Mouse (Mus musculus): ENCODE results near the gene Mki67. TPM values are rescaled to one million over a fixed set of nuclear protein-coding genes. Genes with fewer than 3 reads are reported as not detected.
A peak's percentile ranks its signal among the peaks of the same experiment; 100 is the strongest.

Mki67 gene
- polyA plus RNA-seq, 1 experiment from 2014 or later = 67.1 TPM

DNA sequence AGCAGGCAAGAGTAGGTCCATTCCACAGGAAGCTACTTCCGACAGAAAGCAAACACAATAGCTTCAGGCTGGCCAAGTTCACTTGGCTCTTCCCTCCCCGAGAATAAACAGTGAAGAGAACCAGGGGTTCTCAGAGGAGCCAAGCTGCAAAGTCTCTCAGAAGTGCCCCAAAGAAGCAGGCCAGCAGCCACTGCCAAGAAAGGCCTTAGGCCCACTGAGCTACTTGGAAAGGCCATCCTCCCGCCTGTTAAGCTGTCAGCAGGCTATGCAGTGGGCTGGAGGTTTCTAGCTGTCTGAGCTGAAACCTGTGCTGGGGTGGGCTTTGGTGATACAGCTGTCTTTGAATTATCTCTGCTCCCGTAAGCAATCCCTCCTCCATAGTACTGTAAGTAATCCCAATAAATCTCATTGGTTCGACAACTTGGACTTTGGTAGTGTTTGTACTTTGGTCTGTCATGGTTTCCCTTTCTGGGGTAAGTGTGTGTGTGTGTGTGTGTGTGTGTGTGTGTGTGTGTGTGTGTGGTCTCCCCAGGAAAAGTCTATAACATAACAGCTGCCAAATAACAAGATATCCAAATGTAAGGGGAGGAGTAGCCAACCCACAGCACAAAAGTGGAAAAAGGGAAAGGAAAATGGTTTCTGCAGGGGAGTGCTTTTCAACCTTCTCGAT is 7.6 kb upstream of the Mki67 start:
- peak; percentile 55 for ATAC-seq (ENCODE audit: low FRiP score, low TSS enrichment)

DNA sequence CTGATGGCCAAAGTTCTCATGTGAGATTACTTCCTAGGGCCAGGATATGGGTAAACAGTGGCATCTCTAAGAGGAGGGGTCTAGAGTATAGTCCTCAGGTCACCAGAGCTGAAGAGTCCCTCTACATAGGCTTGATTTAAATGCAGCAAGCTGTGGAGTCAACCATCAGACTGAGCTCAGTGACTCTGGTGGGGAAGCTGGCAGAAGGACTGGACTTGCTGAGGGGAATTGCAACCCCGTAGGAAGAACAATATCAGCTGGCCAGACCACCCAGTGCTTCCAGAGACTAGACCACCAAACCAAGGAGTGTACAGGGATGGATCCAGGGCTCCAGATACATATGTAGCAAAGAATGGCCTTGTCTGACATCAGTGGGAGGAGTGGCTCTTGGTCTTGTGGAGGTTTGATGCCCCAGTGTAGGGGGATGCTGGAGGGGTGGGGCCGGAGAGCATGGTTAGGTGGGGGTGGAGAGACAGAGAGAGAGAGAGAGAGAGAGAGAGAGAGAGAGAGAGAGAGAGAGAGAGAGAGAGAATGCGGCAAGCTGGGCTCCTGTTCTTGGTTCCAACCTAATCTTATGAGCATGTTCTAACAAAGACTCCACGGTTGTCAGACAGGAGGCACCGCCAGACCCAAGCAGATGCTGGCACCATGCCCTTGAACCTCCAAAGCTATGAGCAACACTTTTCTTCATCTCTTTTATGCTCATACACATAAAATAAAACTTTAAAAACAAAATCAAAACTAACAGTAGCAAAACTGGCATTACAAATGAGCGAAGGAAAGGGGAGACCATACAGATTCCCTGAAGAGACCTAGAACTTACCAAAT is 6.1 kb upstream of the Mki67 start:
- no peak overlapping the region for H3K4me2 ChIP-seq (replicated peaks; ENCODE audit: low read depth, low read length)
- H3K9ac ChIP-seq (ENCODE audit: low read depth, low read length) = no peak overlapping the region
- 0 out of 2 replicates have a peak, but pooled peaks cover 4% of the 10 kb centered on the region for H3K4me1 ChIP-seq (ENCODE audit: control insufficient read depth, insufficient read depth, low read length)
- no peak overlapping the region for H3K4me3 ChIP-seq (ENCODE audit: low read length)
- no peaks in the 10 kb centered on the region for H3K36me3 ChIP-seq (ENCODE audit: control insufficient read depth, insufficient read depth, low read length)
- no peak overlapping the region for H3K27ac ChIP-seq (ENCODE audit: low read depth, low read length)
- no peaks in the 10 kb centered on the region for H3K27me3 ChIP-seq (ENCODE audit: control insufficient read depth, insufficient read depth, low read length)
- ATAC-seq (ENCODE audit: low FRiP score, low TSS enrichment) = no peak
- H3K9me3 ChIP-seq (ENCODE audit: control insufficient read depth, low read length) = no peaks in the 10 kb centered on the region
- 89% methylated on average over 6 of the region's 6 CpGs for whole genome bisulfite sequencing

More for the DNA sequence above, 7.6 kb upstream of the Mki67 start:
- WGBS = 46% methylated on average over 6 of the region's 6 CpGs
- H3K36me3 ChIP-seq (ENCODE audit: control insufficient read depth, insufficient read depth, low read length) = no peaks in the 10 kb centered on the region
- H3K9me3 ChIP-seq (ENCODE audit: control insufficient read depth, low read length) = no peaks in the 10 kb centered on the region
- H3K4me3 ChIP-seq (ENCODE audit: low read length) = no peak overlapping the region
- H3K4me1 ChIP-seq (ENCODE audit: control insufficient read depth, insufficient read depth, low read length) = 0 out of 2 replicates have a peak, but pooled peaks cover 4% of the 10 kb centered on the region
- peak overlapping the region; percentile 43; the same call in 1 of the 2 replicates for H3K27ac ChIP-seq (ENCODE audit: low read depth, low read length)
- H3K9ac ChIP-seq (ENCODE audit: low read depth, low read length) = no peak overlapping the region
- no peaks in the 10 kb centered on the region for H3K27me3 ChIP-seq (ENCODE audit: control insufficient read depth, insufficient read depth, low read length)
- H3K4me2 ChIP-seq (replicated peaks; ENCODE audit: low read depth, low read length) = no peak overlapping the region

- Histone ChIP-seq H3K4me2 (replicated peaks; ENCODE audit: low read depth, low read length) (no peak overlapping the region), H3K27me3 (ENCODE audit: control insufficient read depth, insufficient read depth, low read length) (no peaks in the 10 kb centered on the region), H3K9me3 (ENCODE audit: control insufficient read depth, low read length) (no peaks in the 10 kb centered on the region), H3K36me3 (ENCODE audit: control insufficient read depth, insufficient read depth, low read length) (no peaks in the 10 kb centered on the region), H3K27ac (ENCODE audit: low read depth, low read length) (no peak overlapping the region), H3K4me3 (ENCODE audit: low read length) (no peak overlapping the region), H3K4me1 (ENCODE audit: control insufficient read depth, insufficient read depth, low read length) (0 out of 2 replicates have a peak, but pooled peaks cover 4% of the 10 kb centered on the region), H3K9ac (ENCODE audit: low read depth, low read length) (no peak overlapping the region)
- WGBS = 83% methylated on average over 7 of the region's 7 CpGs
- ATAC-seq (ENCODE audit: low FRiP score, low TSS enrichment) = no peak
Measured at GRCm38 (mm10) chr7:135721436-135721992, 5.4 kb upstream of the Mki67 start.

GRCm38 (mm10) chr7:135716968-135717557 is 902 bp upstream of the Mki67 start:
- Histone ChIP-seq H3K4me1 (ENCODE audit: control insufficient read depth, insufficient read depth, low read length) (peaks cover 11% of the 10 kb centered on the region; the same call in 1 of the 2 replicates), H3K27me3 (ENCODE audit: control insufficient read depth, insufficient read depth, low read length) (no peaks in the 10 kb centered on the region), H3K36me3 (ENCODE audit: control insufficient read depth, insufficient read depth, low read length) (no peaks in the 10 kb centered on the region), H3K27ac (ENCODE audit: low read depth, low read length) (no peak overlapping the region), H3K4me2 (replicated peaks; ENCODE audit: low read depth, low read length) (peak overlapping the region; percentile 43), H3K9me3 (ENCODE audit: control insufficient read depth, low read length) (no peaks in the 10 kb centered on the region), H3K4me3 (ENCODE audit: low read length) (peak overlapping the region; percentile 97), H3K9ac (ENCODE audit: low read depth, low read length) (peak overlapping the region; percentile 95; the same call in 1 of the 2 replicates)
- 60% methylated on average over 7 of the region's 7 CpGs for WGBS
- no peak for ATAC-seq (ENCODE audit: low FRiP score, low TSS enrichment)

- under 1% methylated on average over 27 of the region's 28 CpGs for WGBS
- peak overlapping the region; percentile 95 for H3K9ac ChIP-seq (ENCODE audit: low read depth, low read length)
- H3K27ac ChIP-seq (ENCODE audit: low read depth, low read length) = no peak overlapping the region
Measured at GRCm38 (mm10) chr7:135716445-135716877, 300 bp upstream of the Mki67 start.

GRCm38 (mm10) chr7:135715166-135715565 is 995 bp downstream of the Mki67 start:
- 1% methylated on average over 7 of the region's 7 CpGs for WGBS
- 0 out of 2 replicates have a peak overlapping the region, but pooled peaks have one; percentile 79 for H3K27ac ChIP-seq (ENCODE audit: low read depth, low read length)
- peaks cover 11% of the 10 kb centered on the region; the same call in 1 of the 2 replicates for H3K4me1 ChIP-seq (ENCODE audit: control insufficient read depth, insufficient read depth, low read length)

More at GRCm38 (mm10) chr7:135716445-135716877, 300 bp upstream of the Mki67 start:
- Histone ChIP-seq H3K27me3 (ENCODE audit: control insufficient read depth, insufficient read depth, low read length) (no peaks in the 10 kb centered on the region), H3K4me2 (replicated peaks; ENCODE audit: low read depth, low read length) (peak overlapping the region; percentile 57), H3K9me3 (ENCODE audit: control insufficient read depth, low read length) (no peaks in the 10 kb centered on the region), H3K4me3 (ENCODE audit: low read length) (peak overlapping the region; percentile 97), H3K4me1 (ENCODE audit: control insufficient read depth, insufficient read depth, low read length) (peaks cover 11% of the 10 kb centered on the region; the same call in 1 of the 2 replicates), H3K36me3 (ENCODE audit: control insufficient read depth, insufficient read depth, low read length) (no peaks in the 10 kb centered on the region)
- peak; percentile 97 for ATAC-seq (ENCODE audit: low FRiP score, low TSS enrichment)

GRCm38 (mm10) chr7:135713326-135713725 is 2.8 kb downstream of the Mki67 start:
- H3K4me2 ChIP-seq (replicated peaks; ENCODE audit: low read depth, low read length) = peak overlapping the region; percentile 57
- H3K9ac ChIP-seq (ENCODE audit: low read depth, low read length) = no peak overlapping the region
- H3K4me1 ChIP-seq (ENCODE audit: control insufficient read depth, insufficient read depth, low read length) = peaks cover 11% of the 10 kb centered on the region; the same call in 1 of the 2 replicates
- H3K27me3 ChIP-seq (ENCODE audit: control insufficient read depth, insufficient read depth, low read length) = no peaks in the 10 kb centered on the region
- no peak overlapping the region for H3K27ac ChIP-seq (ENCODE audit: low read depth, low read length)
- H3K36me3 ChIP-seq (ENCODE audit: control insufficient read depth, insufficient read depth, low read length) = peaks cover 25% of the 10 kb centered on the region
- H3K9me3 ChIP-seq (ENCODE audit: control insufficient read depth, low read length) = no peaks in the 10 kb centered on the region
- ATAC-seq (ENCODE audit: low FRiP score, low TSS enrichment) = no peak
- peak overlapping the region; percentile 97; the same call in 1 of the 2 replicates for H3K4me3 ChIP-seq (ENCODE audit: low read length)
- 76% methylated on average over 8 of the region's 8 CpGs for WGBS

More at GRCm38 (mm10) chr7:135715166-135715565, 995 bp downstream of the Mki67 start:
- H3K4me2 ChIP-seq (replicated peaks; ENCODE audit: low read depth, low read length) = peak overlapping the region; percentile 57
- H3K27me3 ChIP-seq (ENCODE audit: control insufficient read depth, insufficient read depth, low read length) = no peaks in the 10 kb centered on the region
- peaks cover 10% of the 10 kb centered on the region for H3K36me3 ChIP-seq (ENCODE audit: control insufficient read depth, insufficient read depth, low read length)
- ATAC-seq (ENCODE audit: low FRiP score, low TSS enrichment) = no peak
- H3K9ac ChIP-seq (ENCODE audit: low read depth, low read length) = peak overlapping the region; percentile 95
- peak overlapping the region; percentile 97 for H3K4me3 ChIP-seq (ENCODE audit: low read length)
- H3K9me3 ChIP-seq (ENCODE audit: control insufficient read depth, low read length) = no peaks in the 10 kb centered on the region

DNA sequence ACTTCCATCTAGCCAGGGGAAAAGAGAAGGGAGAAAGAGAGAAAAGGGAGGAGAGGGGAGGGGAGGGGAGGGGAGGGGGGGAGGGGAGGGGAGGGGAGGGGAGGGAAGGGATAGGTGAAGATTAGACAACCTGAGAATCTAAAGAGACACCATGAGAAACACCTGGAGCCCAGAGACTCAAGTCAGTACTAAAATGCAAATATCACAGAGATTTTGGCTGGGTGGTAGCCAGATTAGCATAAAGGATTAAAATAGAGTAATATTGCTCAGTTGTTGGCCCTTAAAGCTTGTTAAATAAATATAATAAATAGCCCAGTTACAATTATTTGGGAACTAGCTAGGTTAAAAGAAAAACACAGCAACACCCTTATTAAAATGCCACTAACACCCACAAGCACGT is 3.6 kb downstream of the Mki67 start:
- H3K4me2 ChIP-seq (replicated peaks; ENCODE audit: low read depth, low read length) = no peak overlapping the region
- H3K36me3 ChIP-seq (ENCODE audit: control insufficient read depth, insufficient read depth, low read length) = peaks cover 32% of the 10 kb centered on the region
- no peaks in the 10 kb centered on the region for H3K9me3 ChIP-seq (ENCODE audit: control insufficient read depth, low read length)
- 97% methylated on average over 1 of the region's 1 CpGs for WGBS
- no peak overlapping the region for H3K27ac ChIP-seq (ENCODE audit: low read depth, low read length)
- H3K4me3 ChIP-seq (ENCODE audit: low read length) = no peak overlapping the region
- H3K9ac ChIP-seq (ENCODE audit: low read depth, low read length) = no peak overlapping the region
- ATAC-seq (ENCODE audit: low FRiP score, low TSS enrichment) = no peak
- H3K4me1 ChIP-seq (ENCODE audit: control insufficient read depth, insufficient read depth, low read length) = peaks cover 11% of the 10 kb centered on the region; the same call in 1 of the 2 replicates
- no peaks in the 10 kb centered on the region for H3K27me3 ChIP-seq (ENCODE audit: control insufficient read depth, insufficient read depth, low read length)
